Mouse (Mus musculus): ENCODE measurements around the gene Slc36a1. TPM values are rescaled to one million over a fixed set of nuclear protein-coding genes. Genes with fewer than 3 reads are reported as not detected.

Gene Slc36a1
- polyA plus RNA-seq, 1 experiment from 2014 or later: 4.3 TPM

DNA sequence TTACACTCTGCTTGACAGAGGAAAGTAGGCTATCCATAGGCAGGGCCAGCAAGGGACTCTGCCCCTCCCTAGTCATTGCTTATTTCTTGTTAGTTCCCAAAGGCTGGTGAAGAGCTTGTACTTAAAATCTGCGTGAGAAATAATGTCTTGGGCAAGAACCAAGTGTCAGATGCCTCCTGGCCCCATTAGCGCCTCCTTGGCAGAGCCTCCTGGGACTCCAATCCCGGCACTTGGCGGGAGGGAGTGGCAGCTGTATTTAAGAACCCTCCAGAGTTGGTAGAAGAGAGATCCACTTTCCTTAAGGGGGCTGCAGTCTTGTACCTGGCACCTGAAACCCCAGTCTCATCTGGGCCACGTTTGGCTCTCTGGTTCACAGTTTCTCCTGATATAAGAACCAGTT, 10.0 kb downstream of the Slc36a1 start:
- Histone ChIP-seq H3K4me1 (replicated peaks; ENCODE audit: control insufficient read depth, insufficient read depth, low read length) (0 out of 2 replicates have a peak, but pooled peaks cover 10% of the 10 kb centered on the region), H3K9me3 (ENCODE audit: control insufficient read depth) (no peaks in the 10 kb centered on the region), H3K27ac (ENCODE audit: low read depth, low read length) (no peak overlapping the region), H3K4me2 (replicated peaks; ENCODE audit: low read depth) (no peak overlapping the region), H3K36me3 (ENCODE audit: control insufficient read depth, insufficient read depth) (peaks cover 8% of the 10 kb centered on the region), H3K9ac (ENCODE audit: low read depth, low read length) (no peak overlapping the region), H3K27me3 (replicated peaks; ENCODE audit: control insufficient read depth, insufficient read depth, low read length) (no peaks in the 10 kb centered on the region), H3K4me3 (ENCODE audit: low read depth, low read length) (no peak overlapping the region)
- no peak for ATAC-seq
- 80% methylated on average over 5 of the region's 5 CpGs for WGBS
- no peak for TF ChIP-seq CTCF (IDR thresholded peaks at IDR 0.05; ENCODE audit: low read depth)

DNA sequence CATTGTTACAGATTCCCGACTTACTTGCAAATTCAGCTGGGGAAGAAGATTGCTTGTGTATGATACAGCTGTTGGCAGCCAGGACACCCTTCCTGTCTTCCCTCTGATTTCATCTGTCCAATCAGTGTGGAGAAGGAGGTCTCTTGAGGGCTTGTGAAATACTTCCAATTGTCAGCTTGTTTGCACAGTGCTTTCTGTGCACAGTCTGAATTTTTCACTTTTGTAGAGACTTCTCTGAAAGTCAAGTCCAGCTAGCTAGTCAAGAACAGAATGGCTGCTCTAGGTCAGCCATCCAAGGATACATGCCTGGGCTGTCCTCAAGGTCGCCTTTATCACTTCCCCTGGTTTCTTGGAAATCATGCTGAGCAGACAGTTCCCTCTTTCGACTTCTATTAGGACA, 10.8 kb downstream of the Slc36a1 start:
- Histone ChIP-seq H3K4me1 (replicated peaks; ENCODE audit: control insufficient read depth, insufficient read depth, low read length) (0 out of 2 replicates have a peak, but pooled peaks cover 8% of the 10 kb centered on the region), H3K9me3 (ENCODE audit: control insufficient read depth) (no peaks in the 10 kb centered on the region), H3K4me3 (ENCODE audit: low read depth, low read length) (no peak overlapping the region), H3K36me3 (ENCODE audit: control insufficient read depth, insufficient read depth) (peaks cover 16% of the 10 kb centered on the region), H3K4me2 (replicated peaks; ENCODE audit: low read depth) (no peak overlapping the region), H3K27ac (ENCODE audit: low read depth, low read length) (no peak overlapping the region), H3K9ac (ENCODE audit: low read depth, low read length) (no peak overlapping the region), H3K27me3 (replicated peaks; ENCODE audit: control insufficient read depth, insufficient read depth, low read length) (no peaks in the 10 kb centered on the region)
- TF ChIP-seq CTCF (IDR thresholded peaks at IDR 0.05; ENCODE audit: low read depth): no peak
- 59% methylated on average over 3 of the region's 3 CpGs for WGBS
- ATAC-seq: no peak

- H3K9ac ChIP-seq (ENCODE audit: low read depth, low read length): no peak overlapping the region
- no peak overlapping the region for H3K27ac ChIP-seq (ENCODE audit: low read depth, low read length)
- no peak overlapping the region for H3K4me2 ChIP-seq (replicated peaks; ENCODE audit: low read depth)
- no peak for TF ChIP-seq CTCF (IDR thresholded peaks at IDR 0.05; ENCODE audit: low read depth)
- H3K9me3 ChIP-seq (ENCODE audit: control insufficient read depth): no peaks in the 10 kb centered on the region
- no peak for ATAC-seq
- H3K4me1 ChIP-seq (replicated peaks; ENCODE audit: control insufficient read depth, insufficient read depth, low read length): 0 out of 2 replicates have a peak, but pooled peaks cover 7% of the 10 kb centered on the region
- no peaks in the 10 kb centered on the region for H3K27me3 ChIP-seq (replicated peaks; ENCODE audit: control insufficient read depth, insufficient read depth, low read length)
- no peak overlapping the region for H3K4me3 ChIP-seq (ENCODE audit: low read depth, low read length)
- H3K36me3 ChIP-seq (ENCODE audit: control insufficient read depth, insufficient read depth): peaks cover 27% of the 10 kb centered on the region
- WGBS: 55% methylated on average over 3 of the region's 4 CpGs
Observed at GRCm38 (mm10) chr11:55216061-55216460, 11.9 kb downstream of the Slc36a1 start.

GRCm38 (mm10) chr11:55216830-55217229, 12.7 kb downstream of the Slc36a1 start:
- no peak overlapping the region for H3K9ac ChIP-seq (ENCODE audit: low read depth, low read length)
- H3K36me3 ChIP-seq (ENCODE audit: control insufficient read depth, insufficient read depth): peaks cover 33% of the 10 kb centered on the region
- TF ChIP-seq CTCF (IDR thresholded peaks at IDR 0.05; ENCODE audit: low read depth): no peak
- H3K27me3 ChIP-seq (replicated peaks; ENCODE audit: control insufficient read depth, insufficient read depth, low read length): no peaks in the 10 kb centered on the region
- no peak overlapping the region for H3K4me2 ChIP-seq (replicated peaks; ENCODE audit: low read depth)
- ATAC-seq: no peak
- H3K4me1 ChIP-seq (replicated peaks; ENCODE audit: control insufficient read depth, insufficient read depth, low read length): 0 out of 2 replicates have a peak, but pooled peaks cover 7% of the 10 kb centered on the region
- H3K4me3 ChIP-seq (ENCODE audit: low read depth, low read length): no peak overlapping the region
- no peaks in the 10 kb centered on the region for H3K9me3 ChIP-seq (ENCODE audit: control insufficient read depth)
- 68% methylated on average over 13 of the region's 13 CpGs for WGBS
- peak overlapping the region; percentile 1; the same call in 1 of the 2 replicates for H3K27ac ChIP-seq (ENCODE audit: low read depth, low read length)

GRCm38 (mm10) chr11:55217418-55217817, 13.3 kb downstream of the Slc36a1 start:
- Histone ChIP-seq H3K27me3 (replicated peaks; ENCODE audit: control insufficient read depth, insufficient read depth, low read length) (no peaks in the 10 kb centered on the region), H3K9me3 (ENCODE audit: control insufficient read depth) (no peaks in the 10 kb centered on the region), H3K4me3 (ENCODE audit: low read depth, low read length) (no peak overlapping the region), H3K4me2 (replicated peaks; ENCODE audit: low read depth) (no peak overlapping the region), H3K4me1 (replicated peaks; ENCODE audit: control insufficient read depth, insufficient read depth, low read length) (0 out of 2 replicates have a peak, but pooled peaks cover 7% of the 10 kb centered on the region), H3K27ac (ENCODE audit: low read depth, low read length) (0 out of 2 replicates have a peak overlapping the region, but pooled peaks have one; percentile 1), H3K9ac (ENCODE audit: low read depth, low read length) (no peak overlapping the region), H3K36me3 (ENCODE audit: control insufficient read depth, insufficient read depth) (peaks cover 36% of the 10 kb centered on the region)
- ATAC-seq: peak; percentile 63
- TF ChIP-seq CTCF (IDR thresholded peaks at IDR 0.05; ENCODE audit: low read depth): no peak
- WGBS: 52% methylated on average over 4 of the region's 4 CpGs

DNA sequence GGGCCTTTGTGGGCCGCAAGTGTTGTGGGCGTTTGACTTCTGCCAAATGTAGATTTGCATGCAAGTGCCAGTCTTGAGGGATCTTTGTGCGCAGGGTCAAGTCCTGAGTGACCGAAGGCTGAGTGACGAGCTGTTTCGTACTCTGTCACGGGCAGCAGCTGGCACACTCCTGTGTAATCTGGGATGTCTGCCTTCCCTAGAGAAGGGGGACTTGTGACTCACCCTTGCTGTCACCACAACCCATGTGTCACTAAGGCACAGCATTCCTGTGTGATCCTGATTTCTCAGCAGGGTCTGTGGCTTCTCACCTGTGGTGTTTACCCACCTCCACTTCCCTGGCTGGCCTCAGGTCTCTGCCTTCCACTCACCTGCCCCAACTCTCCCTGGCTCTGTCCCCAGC, 13.7 kb downstream of the Slc36a1 start:
- ATAC-seq: peak; percentile 17; the same call in 1 of the 2 replicates
- TF ChIP-seq CTCF (IDR thresholded peaks at IDR 0.05; ENCODE audit: low read depth): no peak
- Histone ChIP-seq H3K4me2 (replicated peaks; ENCODE audit: low read depth) (no peak overlapping the region), H3K4me1 (replicated peaks; ENCODE audit: control insufficient read depth, insufficient read depth, low read length) (0 out of 2 replicates have a peak, but pooled peaks cover 7% of the 10 kb centered on the region), H3K27me3 (replicated peaks; ENCODE audit: control insufficient read depth, insufficient read depth, low read length) (no peaks in the 10 kb centered on the region), H3K27ac (ENCODE audit: low read depth, low read length) (peak overlapping the region; percentile 60), H3K4me3 (ENCODE audit: low read depth, low read length) (no peak overlapping the region), H3K9me3 (ENCODE audit: control insufficient read depth) (no peaks in the 10 kb centered on the region), H3K36me3 (ENCODE audit: control insufficient read depth, insufficient read depth) (peaks cover 36% of the 10 kb centered on the region), H3K9ac (ENCODE audit: low read depth, low read length) (no peak overlapping the region)
- WGBS: 73% methylated on average over 7 of the region's 7 CpGs

Measured in intestine, postnatal 0 days (tissue).